Comparison of ENCODE assay signal across 24 mouse cellular contexts in genomic region chr12:51073503-51073902, GRCm38 (mm10).
"Had no signal": no experiment of that assay in that cellular context is flagged by ENCODE, and none has a peak within 500 bp of the region (broad histone marks: within the 10 kb centered on the region; RNA-seq: fewer than 3 reads in every experiment).

No protein-coding gene starts in this region.

- H3K4me2 ChIP-seq: embryonic facial prominence, embryonic 12.5 days; embryonic facial prominence, embryonic 13.5 days; embryonic facial prominence, embryonic 15.5 days; forebrain, embryonic 12.5 days; forebrain, embryonic 13.5 days; forebrain, embryonic 15.5 days had no signal

- H3K9ac ChIP-seq: embryonic facial prominence, embryonic 12.5 days; embryonic facial prominence, embryonic 13.5 days; embryonic facial prominence, embryonic 15.5 days; forebrain, embryonic 12.5 days; forebrain, embryonic 13.5 days; forebrain, embryonic 15.5 days; forebrain, postnatal 0 days had no signal

- H3K4me1 ChIP-seq: embryonic facial prominence, embryonic 10.5 days; embryonic facial prominence, embryonic 12.5 days; embryonic facial prominence, embryonic 13.5 days; embryonic facial prominence, embryonic 15.5 days; forebrain, embryonic 10.5 days; forebrain, embryonic 13.5 days; forebrain, embryonic 15.5 days; heart, embryonic 10.5 days had no signal

- H3K36me3 ChIP-seq: embryonic facial prominence, embryonic 10.5 days; embryonic facial prominence, embryonic 12.5 days; embryonic facial prominence, embryonic 13.5 days; embryonic facial prominence, embryonic 15.5 days; forebrain, embryonic 10.5 days; forebrain, embryonic 12.5 days; forebrain, embryonic 15.5 days; heart, embryonic 10.5 days had no signal

- H3K9me3 ChIP-seq: embryonic facial prominence, embryonic 10.5 days; embryonic facial prominence, embryonic 12.5 days; embryonic facial prominence, embryonic 13.5 days; embryonic facial prominence, embryonic 15.5 days; forebrain, embryonic 10.5 days; forebrain, embryonic 12.5 days; forebrain, embryonic 13.5 days; forebrain, embryonic 15.5 days; heart, embryonic 10.5 days had no signal

- H3K27me3 ChIP-seq: embryonic facial prominence, embryonic 12.5 days; embryonic facial prominence, embryonic 13.5 days; embryonic facial prominence, embryonic 15.5 days; forebrain, embryonic 12.5 days; forebrain, embryonic 13.5 days; forebrain, embryonic 15.5 days had no signal

- H3K27ac ChIP-seq: embryonic facial prominence, embryonic 10.5 days; embryonic facial prominence, embryonic 12.5 days; embryonic facial prominence, embryonic 13.5 days; embryonic facial prominence, embryonic 15.5 days; forebrain, embryonic 10.5 days; forebrain, embryonic 12.5 days; forebrain, embryonic 13.5 days; forebrain, embryonic 15.5 days; gastrocnemius, adult 2 months; heart, adult 2 months; heart, embryonic 10.5 days had no signal

- DNase-seq: cerebellum, postnatal 10 days; cerebellum, postnatal 14 days; cerebellum, postnatal 25 days; cerebellum, postnatal 36 days; embryo, embryonic 11 days; forebrain, postnatal 0 days; gastrocnemius, adult 2 months; gastrocnemius, postnatal 10 days; gastrocnemius, postnatal 14 days; gastrocnemius, postnatal 25 days; gastrocnemius, postnatal 36 days; heart, adult 11 months; heart, adult 18-20 months; heart, adult 2 months had no signal

- H3K4me3 ChIP-seq: embryonic facial prominence, embryonic 10.5 days; embryonic facial prominence, embryonic 12.5 days; embryonic facial prominence, embryonic 13.5 days; embryonic facial prominence, embryonic 15.5 days; erythroblast, embryonic 14.5 days; forebrain, embryonic 10.5 days; forebrain, embryonic 12.5 days; forebrain, embryonic 13.5 days; forebrain, embryonic 15.5 days; gastrocnemius, adult 2 months; heart, adult 2 months; heart, embryonic 10.5 days had no signal
